17 mouse cellular contexts compared by ENCODE assay signal in the genomic region with DNA sequence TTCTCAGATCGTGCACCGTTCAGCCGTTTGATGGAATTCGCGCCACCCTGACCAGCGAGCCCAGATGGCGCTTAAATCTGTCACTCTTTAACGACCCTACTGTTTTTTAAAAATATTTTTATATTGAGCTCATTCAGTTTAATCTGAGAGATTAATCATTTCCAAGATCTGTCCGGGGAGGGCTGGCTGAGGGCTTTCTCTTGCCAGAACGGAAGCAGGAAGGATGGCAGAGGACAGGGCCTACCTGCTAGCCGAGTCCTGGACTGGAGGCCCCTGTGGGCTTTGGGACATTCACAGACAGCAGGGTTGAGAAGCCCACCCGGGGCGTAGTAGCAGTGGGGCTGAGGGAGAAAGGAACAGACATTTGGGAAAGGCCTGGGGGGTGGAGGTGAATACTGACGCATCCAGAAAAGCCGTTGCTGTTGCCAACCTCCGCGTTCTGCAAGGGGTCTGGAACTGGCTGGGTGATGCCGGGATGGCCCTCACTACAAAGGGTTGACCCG. TPM values are rescaled to one million over a fixed set of nuclear protein-coding genes. Genes with fewer than 3 reads are reported as not detected.
DNase-seq lines count a peak whose midpoint lies in the region; ATAC-seq and TF ChIP-seq lines count a peak whose summit lies in the region.
"Had no signal": no experiment of that assay in that cellular context is flagged by ENCODE, and none has a peak within 500 bp of the region (broad histone marks: within the 10 kb centered on the region; RNA-seq: fewer than 3 reads in every experiment).

No protein-coding gene starts in this region.

- peak; percentile 39 for DNase-seq in Patski (ENCODE audit: low read depth, low spot score)
- peak; percentile 74 for DNase-seq in cerebellum, adult 11 months
- peak; percentile 80 to 82 for DNase-seq in cerebellum, postnatal 25 days
- no peak for DNase-seq in right cerebral cortex, postnatal 10 days (ENCODE audit: low spot score in 2 of 2)
- DNase-seq in c-Kit-positive CD71-positive TER-119-positive erythroid progenitor cells, embryonic 14.5 days (ENCODE audit: low spot score) = no peak
- DNase-seq in heart, postnatal 14 days = no peak
- DNase-seq: adrenal gland, adult 8-10 months; gastrocnemius, adult 2 months; heart, adult 2 months; liver; lung, adult 2 months; thymus, postnatal 25 days had no signal

- H3K27ac ChIP-seq in kidney, embryonic 16.5 days (ENCODE audit: low read length) = no peak overlapping the region
- H3K27ac ChIP-seq in midbrain, embryonic 16.5 days (ENCODE audit: low read length) = no peak overlapping the region
- H3K27ac ChIP-seq: forebrain, embryonic 15.5 days; gastrocnemius, adult 2 months; heart, adult 2 months; neural tube, embryonic 13.5 days had no signal

- intact Hi-C loops in heart, postnatal 14 days (cut with DNase I) = no loop called here

- no peaks in the 10 kb centered on the region for H3K27me3 ChIP-seq in Patski
- H3K27me3 ChIP-seq in kidney, embryonic 16.5 days (ENCODE audit: insufficient read depth, low read length) = peaks cover 33% of the 10 kb centered on the region
- H3K27me3 ChIP-seq in midbrain, embryonic 16.5 days (ENCODE audit: control insufficient read depth, insufficient read depth, low read depth, low read length) = peaks cover 38% of the 10 kb centered on the region

- POLR2A ChIA-PET in Patski (lab: Charles Lee) = no interaction called here

- TF ChIP-seq CTCF in Patski (IDR thresholded peaks at IDR 0.05) = no peak

- H3K4me3 ChIP-seq in kidney, embryonic 16.5 days (ENCODE audit: low read length) = no peak overlapping the region
- H3K4me3 ChIP-seq in midbrain, embryonic 16.5 days (ENCODE audit: low read depth, low read length) = no peak overlapping the region
- H3K4me3 ChIP-seq: forebrain, embryonic 15.5 days; gastrocnemius, adult 2 months; heart, adult 2 months; neural tube, embryonic 13.5 days had no signal

- H3K4me2 ChIP-seq in kidney, embryonic 16.5 days (replicated peaks; ENCODE audit: low read depth, low read length) = peak overlapping the region; percentile 19; the same call in 1 of the 2 replicates
- H3K4me2 ChIP-seq in midbrain, embryonic 16.5 days (ENCODE audit: low read length) = no peak overlapping the region
- H3K4me2 ChIP-seq: forebrain, embryonic 15.5 days; neural tube, embryonic 13.5 days had no signal

- 46% methylated on average over 19 of the region's 19 CpGs for WGBS in kidney, embryonic 16.5 days
- WGBS in midbrain, embryonic 16.5 days = 80% methylated on average over 19 of the region's 19 CpGs

- ATAC-seq in Patski = peak; percentile 80
- ATAC-seq in kidney, embryonic 16.5 days (ENCODE audit: low FRiP score, low TSS enrichment) = peak; percentile 53; the same call in 1 of the 2 replicates
- no peak for ATAC-seq in midbrain, embryonic 16.5 days
- ATAC-seq: forebrain, embryonic 15.5 days had no signal

- CTCF ChIA-PET in Patski (lab: Charles Lee) = interaction anchor here (1.4 kb wide), 1 partner anchor 8 kb away, joined by 3 read pairs; no protein-coding TSS in a partner anchor

- no peak overlapping the region for H3K9ac ChIP-seq in kidney, embryonic 16.5 days (replicated peaks; ENCODE audit: low read length)
- H3K9ac ChIP-seq in midbrain, embryonic 16.5 days (ENCODE audit: low read depth, low read length) = no peak overlapping the region
- H3K9ac ChIP-seq: forebrain, embryonic 15.5 days; neural tube, embryonic 13.5 days had no signal

- in situ Hi-C loops in Patski (cut with MboI; ENCODE audit: low pct_unique_long_range_greater_than_20kb) = loop anchor here (25.0 kb wide), 1 partner anchor 229 kb away; a partner anchor contains a TSS

- H3K9me3 ChIP-seq in kidney, embryonic 16.5 days (ENCODE audit: low read length) = no peaks in the 10 kb centered on the region
- H3K9me3 ChIP-seq in midbrain, embryonic 16.5 days (replicated peaks; ENCODE audit: control insufficient read depth, low read length, poor library complexity, severe bottlenecking) = no peaks in the 10 kb centered on the region
- H3K9me3 ChIP-seq: forebrain, embryonic 15.5 days; G1E; neural tube, embryonic 13.5 days had no signal

- H3K4me1 ChIP-seq in kidney, embryonic 16.5 days (ENCODE audit: insufficient read depth, low read length) = 0 out of 2 replicates have a peak, but pooled peaks cover 7% of the 10 kb centered on the region
- H3K4me1 ChIP-seq in midbrain, embryonic 16.5 days (ENCODE audit: control insufficient read depth, insufficient read depth, low read length) = no peaks in the 10 kb centered on the region

- no peaks in the 10 kb centered on the region for H3K36me3 ChIP-seq in kidney, embryonic 16.5 days (ENCODE audit: insufficient read depth, low read length)
- H3K36me3 ChIP-seq in midbrain, embryonic 16.5 days (ENCODE audit: control insufficient read depth, insufficient read depth, low read length) = no peaks in the 10 kb centered on the region
- H3K36me3 ChIP-seq: forebrain, embryonic 15.5 days; neural tube, embryonic 13.5 days had no signal

RNA-seq across cellular contexts. Expression of a gene that starts 51.8 kb away (rescaled TPM):
- 60.7 TPM for polyA plus RNA-seq in Patski (2021)
- polyA plus RNA-seq in kidney, embryonic 16.5 days (2015; fragmentation: Nextera tagmentation; extraction: Ambion mirVana) = 31.3 and 35.6 TPM in 2 replicates
- 100 to 1,000 TPM; 103 to 116 TPM for total RNA-seq in heart, postnatal 14 days (2021)
- 17.2 and 29.7 TPM in 2 replicates for polyA plus RNA-seq in midbrain, embryonic 16.5 days (2015; fragmentation: Nextera tagmentation; extraction: Ambion mirVana)

Comparison
In these comparisons a context has a peak if more than half of its experiments do, and no peak if none do; other contexts are left out.
1. DNase-seq: peak in Patski (single experiment), cerebellum, adult 11 months (single experiment) and cerebellum, postnatal 25 days (2 of 2); none in right cerebral cortex, postnatal 10 days (0 of 2), c-Kit-positive CD71-positive TER-119-positive erythroid progenitor cells, embryonic 14.5 days (single experiment) and heart, postnatal 14 days (0 of 2).